Mouse (Mus musculus): ENCODE measurements around the gene Fasn. TPM values are rescaled to one million over a fixed set of nuclear protein-coding genes. Genes with fewer than 3 reads are reported as not detected.
A peak's percentile ranks its signal among the peaks of the same experiment; 100 is the strongest.
"Not testable (repeated sequence)": the region's sequence is repeated elsewhere in the genome, so short reads cannot be mapped to it uniquely, and the experiment has no call there.

The Fasn gene
- polyA plus RNA-seq, 1 experiment from 2014 or later: 94.6 TPM

GRCm38 (mm10) chr11:120775774-120776469 lies 48.4 kb downstream of the Fasn start:
- H3K27me3 ChIP-seq (ENCODE audit: control insufficient read depth, insufficient read depth, low read length): no peaks in the 10 kb centered on the region
- no peak overlapping the region for H3K27ac ChIP-seq (ENCODE audit: low read depth, low read length)
- WGBS: 28% methylated on average over 15 of the region's 15 CpGs
- peak; percentile 79 for ATAC-seq (ENCODE audit: low FRiP score)
- no peaks in the 10 kb centered on the region; the same call in 1 of the 2 replicates for H3K4me1 ChIP-seq (ENCODE audit: control insufficient read depth, insufficient read depth, low read length)
- no peak overlapping the region for H3K9ac ChIP-seq (ENCODE audit: low read length)
- peak; percentile 99 for DNase-seq (ENCODE audit: low spot score, missing footprints)
- H3K4me2 ChIP-seq: no peak overlapping the region
- H3K9me3 ChIP-seq (ENCODE audit: control insufficient read depth, low read length): no peaks in the 10 kb centered on the region
- no peak overlapping the region for H3K4me3 ChIP-seq (ENCODE audit: low read depth, low read length)
- no peaks in the 10 kb centered on the region for H3K36me3 ChIP-seq (ENCODE audit: control insufficient read depth, insufficient read depth, low read length)

- no peak overlapping the region for H3K9ac ChIP-seq (ENCODE audit: low read length)
- DNase-seq (ENCODE audit: low spot score, missing footprints): peak; percentile 75
- WGBS: 89% methylated on average over 7 of the region's 7 CpGs
- H3K27ac ChIP-seq (ENCODE audit: low read depth, low read length): no peak overlapping the region
- H3K36me3 ChIP-seq (ENCODE audit: control insufficient read depth, insufficient read depth, low read length): no peaks in the 10 kb centered on the region
- no peak overlapping the region for H3K4me2 ChIP-seq
- no peak overlapping the region for H3K4me3 ChIP-seq (ENCODE audit: low read depth, low read length)
- ATAC-seq (ENCODE audit: low FRiP score): no peak
- H3K4me1 ChIP-seq (ENCODE audit: control insufficient read depth, insufficient read depth, low read length): no peaks in the 10 kb centered on the region; the same call in 1 of the 2 replicates
- H3K27me3 ChIP-seq (ENCODE audit: control insufficient read depth, insufficient read depth, low read length): no peaks in the 10 kb centered on the region
- no peaks in the 10 kb centered on the region for H3K9me3 ChIP-seq (ENCODE audit: control insufficient read depth, low read length)
Observed at GRCm38 (mm10) chr11:120773463-120774190, 50.7 kb downstream of the Fasn start.

GRCm38 (mm10) chr11:120772749-120773148 lies 51.6 kb downstream of the Fasn start:
- Histone ChIP-seq H3K9me3 (ENCODE audit: control insufficient read depth, low read length) (no peaks in the 10 kb centered on the region), H3K9ac (ENCODE audit: low read length) (no peak overlapping the region), H3K4me1 (ENCODE audit: control insufficient read depth, insufficient read depth, low read length) (no peaks in the 10 kb centered on the region; the same call in 1 of the 2 replicates), H3K4me2 (no peak overlapping the region), H3K27me3 (ENCODE audit: control insufficient read depth, insufficient read depth, low read length) (no peaks in the 10 kb centered on the region), H3K4me3 (ENCODE audit: low read depth, low read length) (no peak overlapping the region), H3K27ac (ENCODE audit: low read depth, low read length) (no peak overlapping the region), H3K36me3 (ENCODE audit: control insufficient read depth, insufficient read depth, low read length) (no peaks in the 10 kb centered on the region)
- WGBS: 78% methylated on average over 3 of the region's 3 CpGs
- ATAC-seq (ENCODE audit: low FRiP score): no peak
- peak; percentile 74 for DNase-seq (ENCODE audit: low spot score, missing footprints)

- Histone ChIP-seq H3K4me3 (ENCODE audit: low read depth, low read length) (no peak overlapping the region), H3K36me3 (ENCODE audit: control insufficient read depth, insufficient read depth, low read length) (no peaks in the 10 kb centered on the region), H3K4me1 (ENCODE audit: control insufficient read depth, insufficient read depth, low read length) (no peaks in the 10 kb centered on the region), H3K27ac (ENCODE audit: low read depth, low read length) (no peak overlapping the region), H3K9me3 (ENCODE audit: control insufficient read depth, low read length) (no peaks in the 10 kb centered on the region), H3K9ac (ENCODE audit: low read length) (no peak overlapping the region), H3K4me2 (no peak overlapping the region), H3K27me3 (ENCODE audit: control insufficient read depth, insufficient read depth, low read length) (no peaks in the 10 kb centered on the region)
- DNase-seq (ENCODE audit: low spot score, missing footprints) (no peak), ATAC-seq (ENCODE audit: low FRiP score) (no peak)
- 66% methylated on average over 1 of the region's 1 CpGs for WGBS
Observed at GRCm38 (mm10) chr11:120768206-120768605, 56.1 kb downstream of the Fasn start.

GRCm38 (mm10) chr11:120767023-120767422 lies 57.3 kb downstream of the Fasn start:
- ATAC-seq (ENCODE audit: low FRiP score); H3K9me3 ChIP-seq (ENCODE audit: control insufficient read depth, low read length); H3K4me3 ChIP-seq (ENCODE audit: low read depth, low read length); H3K27ac ChIP-seq (ENCODE audit: low read depth, low read length); H3K36me3 ChIP-seq (ENCODE audit: control insufficient read depth, insufficient read depth, low read length); H3K27me3 ChIP-seq (ENCODE audit: control insufficient read depth, insufficient read depth, low read length); H3K4me1 ChIP-seq (ENCODE audit: control insufficient read depth, insufficient read depth, low read length); DNase-seq (ENCODE audit: low spot score, missing footprints); H3K9ac ChIP-seq (ENCODE audit: low read length); H3K4me2 ChIP-seq: not testable (repeated sequence)
- 81% methylated on average over 3 of the region's 7 CpGs for whole genome bisulfite sequencing

- H3K27me3 ChIP-seq (ENCODE audit: control insufficient read depth, insufficient read depth, low read length); H3K36me3 ChIP-seq (ENCODE audit: control insufficient read depth, insufficient read depth, low read length); H3K4me3 ChIP-seq (ENCODE audit: low read depth, low read length); H3K4me1 ChIP-seq (ENCODE audit: control insufficient read depth, insufficient read depth, low read length); H3K4me2 ChIP-seq; H3K9me3 ChIP-seq (ENCODE audit: control insufficient read depth, low read length); H3K27ac ChIP-seq (ENCODE audit: low read depth, low read length); H3K9ac ChIP-seq (ENCODE audit: low read length); ATAC-seq (ENCODE audit: low FRiP score): not testable (repeated sequence)
- DNase-seq (ENCODE audit: low spot score, missing footprints): peak; percentile 76
- WGBS: 18% methylated on average over 4 of the region's 23 CpGs
Observed at GRCm38 (mm10) chr11:120763121-120763999, 61.0 kb downstream of the Fasn start.

- ATAC-seq (ENCODE audit: low FRiP score); H3K4me3 ChIP-seq (ENCODE audit: low read depth, low read length); H3K4me1 ChIP-seq (ENCODE audit: control insufficient read depth, insufficient read depth, low read length); H3K4me2 ChIP-seq; H3K27ac ChIP-seq (ENCODE audit: low read depth, low read length); H3K27me3 ChIP-seq (ENCODE audit: control insufficient read depth, insufficient read depth, low read length); H3K9ac ChIP-seq (ENCODE audit: low read length); H3K9me3 ChIP-seq (ENCODE audit: control insufficient read depth, low read length); DNase-seq (ENCODE audit: low spot score, missing footprints); H3K36me3 ChIP-seq (ENCODE audit: control insufficient read depth, insufficient read depth, low read length): not testable (repeated sequence)
- WGBS: 26% methylated on average over 12 of the region's 14 CpGs
Observed at GRCm38 (mm10) chr11:120762672-120763041, 61.7 kb downstream of the Fasn start, which contains the start of gene Hmga1b. Gene Hmga1b (plus strand): TSS chr11:120762794.

GRCm38 (mm10) chr11:120761811-120762671 lies 62.3 kb downstream of the Fasn start:
- no peak overlapping the region for H3K9ac ChIP-seq (ENCODE audit: low read length)
- no peaks in the 10 kb centered on the region; the same call in 1 of the 2 replicates for H3K9me3 ChIP-seq (ENCODE audit: control insufficient read depth, low read length)
- WGBS: 72% methylated on average over 14 of the region's 14 CpGs
- H3K4me2 ChIP-seq: no peak overlapping the region
- H3K27ac ChIP-seq (ENCODE audit: low read depth, low read length): no peak overlapping the region
- peaks cover 6% of the 10 kb centered on the region for H3K27me3 ChIP-seq (ENCODE audit: control insufficient read depth, insufficient read depth, low read length)
- ATAC-seq (ENCODE audit: low FRiP score) (no peak), DNase-seq (ENCODE audit: low spot score, missing footprints) (peak; percentile 82)
- H3K4me1 ChIP-seq (ENCODE audit: control insufficient read depth, insufficient read depth, low read length): no peaks in the 10 kb centered on the region
- H3K36me3 ChIP-seq (ENCODE audit: control insufficient read depth, insufficient read depth, low read length): no peaks in the 10 kb centered on the region
- no peak overlapping the region for H3K4me3 ChIP-seq (ENCODE audit: low read depth, low read length)
